Mouse (Mus musculus): ENCODE results near the gene Mis12. TPM values are rescaled to one million over a fixed set of nuclear protein-coding genes. Genes with fewer than 3 reads are reported as not detected.

Mis12 gene
- polyA plus RNA-seq, 1 experiment from 2014 or later = 26.2 TPM

GRCm38 (mm10) chr11:71007831-71008230 is 11.6 kb upstream of the Mis12 start:
- ATAC-seq (replicated peaks; ENCODE audit: extremely low read depth, insufficient read depth, low FRiP score) = no peak
- H3K27ac ChIP-seq (ENCODE audit: low read length) = no peak overlapping the region
- H3K4me2 ChIP-seq (ENCODE audit: low read depth, low read length) = no peak overlapping the region
- no peak overlapping the region for H3K9ac ChIP-seq (ENCODE audit: low read length)
- no peaks in the 10 kb centered on the region for H3K9me3 ChIP-seq (replicated peaks; ENCODE audit: control insufficient read depth, low read length)
- H3K4me3 ChIP-seq (ENCODE audit: low read length) = no peak overlapping the region
- peaks cover 40% of the 10 kb centered on the region for H3K36me3 ChIP-seq (ENCODE audit: control insufficient read depth, insufficient read depth)
- peaks cover 7% of the 10 kb centered on the region for H3K4me1 ChIP-seq (ENCODE audit: control insufficient read depth, insufficient read depth, low read length)
- 76% methylated on average over 7 of the region's 7 CpGs for WGBS
- no peaks in the 10 kb centered on the region for H3K27me3 ChIP-seq (ENCODE audit: control insufficient read depth, insufficient read depth, low read length)

- H3K36me3 ChIP-seq (ENCODE audit: control insufficient read depth, insufficient read depth) = peaks cover 42% of the 10 kb centered on the region
- ATAC-seq (replicated peaks; ENCODE audit: extremely low read depth, insufficient read depth, low FRiP score) = no peak
- WGBS = 70% methylated on average over 3 of the region's 3 CpGs
- H3K9me3 ChIP-seq (replicated peaks; ENCODE audit: control insufficient read depth, low read length) = no peaks in the 10 kb centered on the region
- H3K9ac ChIP-seq (ENCODE audit: low read length) = no peak overlapping the region
- no peak overlapping the region for H3K4me2 ChIP-seq (ENCODE audit: low read depth, low read length)
- H3K4me3 ChIP-seq (ENCODE audit: low read length) = no peak overlapping the region
- 0 out of 2 replicates have a peak, but pooled peaks cover 2% of the 10 kb centered on the region for H3K4me1 ChIP-seq (ENCODE audit: control insufficient read depth, insufficient read depth, low read length)
- H3K27ac ChIP-seq (ENCODE audit: low read length) = peak overlapping the region; percentile 35; the same call in 1 of the 2 replicates
- no peaks in the 10 kb centered on the region for H3K27me3 ChIP-seq (ENCODE audit: control insufficient read depth, insufficient read depth, low read length)
Observed at GRCm38 (mm10) chr11:71008321-71008720, 11.1 kb upstream of the Mis12 start.

DNA sequence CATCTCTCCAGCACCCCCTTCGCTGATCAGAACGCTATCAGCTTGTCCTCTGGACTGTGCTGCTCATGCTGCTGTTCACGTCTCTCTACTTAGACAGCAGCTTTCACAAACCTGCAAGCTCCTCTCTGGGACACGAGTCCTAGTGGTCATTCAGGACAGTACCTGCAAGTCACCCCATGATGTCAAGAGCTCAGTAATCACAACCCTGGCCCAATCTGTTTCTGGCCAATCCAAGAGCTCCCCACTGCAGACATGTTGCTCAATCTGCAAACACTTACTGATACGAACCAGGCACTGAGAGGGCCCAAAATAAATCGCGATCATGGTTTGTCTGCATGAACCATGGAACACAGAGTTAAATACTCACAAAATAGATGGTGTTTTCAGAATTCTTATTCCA is 6.7 kb upstream of the Mis12 start:
- Histone ChIP-seq H3K9ac (ENCODE audit: low read length) (no peak overlapping the region), H3K4me2 (ENCODE audit: low read depth, low read length) (no peak overlapping the region), H3K27me3 (ENCODE audit: control insufficient read depth, insufficient read depth, low read length) (no peaks in the 10 kb centered on the region), H3K36me3 (ENCODE audit: control insufficient read depth, insufficient read depth) (peaks cover 46% of the 10 kb centered on the region), H3K4me1 (ENCODE audit: control insufficient read depth, insufficient read depth, low read length) (peaks cover 2% of the 10 kb centered on the region), H3K4me3 (ENCODE audit: low read length) (no peak overlapping the region), H3K27ac (ENCODE audit: low read length) (no peak overlapping the region), H3K9me3 (replicated peaks; ENCODE audit: control insufficient read depth, low read length) (no peaks in the 10 kb centered on the region)
- WGBS = 83% methylated on average over 7 of the region's 7 CpGs
- no peak for ATAC-seq (replicated peaks; ENCODE audit: extremely low read depth, insufficient read depth, low FRiP score)

- Histone ChIP-seq H3K27me3 (ENCODE audit: control insufficient read depth, insufficient read depth, low read length) (no peaks in the 10 kb centered on the region), H3K4me2 (ENCODE audit: low read depth, low read length) (no peak overlapping the region), H3K4me3 (ENCODE audit: low read length) (no peak overlapping the region), H3K9ac (ENCODE audit: low read length) (no peak overlapping the region), H3K27ac (ENCODE audit: low read length) (no peak overlapping the region), H3K36me3 (ENCODE audit: control insufficient read depth, insufficient read depth) (peaks cover 20% of the 10 kb centered on the region), H3K9me3 (replicated peaks; ENCODE audit: control insufficient read depth, low read length) (no peaks in the 10 kb centered on the region), H3K4me1 (ENCODE audit: control insufficient read depth, insufficient read depth, low read length) (peaks cover 21% of the 10 kb centered on the region)
- no peak for ATAC-seq (replicated peaks; ENCODE audit: extremely low read depth, insufficient read depth, low FRiP score)
- 76% methylated on average over 1 of the region's 1 CpGs for WGBS
Observed at GRCm38 (mm10) chr11:71017051-71017450, 2.4 kb upstream of the Mis12 start.

DNA sequence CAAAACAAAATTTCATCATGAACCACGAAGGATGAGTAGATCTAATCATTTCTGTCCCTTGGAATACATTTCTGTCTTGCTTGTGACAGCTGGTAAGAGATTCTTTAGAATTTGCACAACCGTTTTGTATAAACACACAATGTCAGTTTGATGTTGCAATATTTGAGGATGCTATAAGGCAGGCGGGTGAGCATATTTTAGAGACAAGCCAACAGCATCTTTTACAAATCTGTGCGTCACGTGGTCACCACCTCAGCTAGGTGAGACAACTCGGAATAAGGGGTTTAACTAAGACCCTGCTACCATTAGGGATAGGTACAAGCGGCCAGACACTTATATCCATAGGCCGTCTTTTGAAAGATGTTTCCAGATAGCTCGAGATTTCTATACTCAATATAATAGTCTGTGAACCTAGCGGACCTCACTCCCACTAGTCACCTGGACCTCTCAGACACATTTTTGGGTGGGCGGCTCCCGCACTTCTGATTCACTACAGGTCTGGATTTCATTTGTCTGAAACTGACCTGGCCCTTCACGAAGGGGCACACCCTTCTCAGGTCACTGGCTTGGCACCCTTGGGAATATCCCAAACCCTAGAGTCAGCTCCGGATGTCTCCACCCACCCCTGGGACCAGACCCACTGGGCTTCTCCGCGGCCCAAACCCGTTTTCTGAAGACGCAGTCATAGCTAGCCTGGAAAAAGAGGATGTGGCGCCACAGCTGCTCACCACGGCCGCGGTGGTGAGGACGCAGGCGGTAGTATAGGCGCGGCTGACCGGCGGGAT is 803 bp upstream of the Mis12 start:
- peak overlapping the region; percentile 88 for H3K27ac ChIP-seq (ENCODE audit: low read length)
- peak overlapping the region; percentile 95 for H3K9ac ChIP-seq (ENCODE audit: low read length)
- WGBS = 5% methylated on average over 28 of the region's 28 CpGs
- no peaks in the 10 kb centered on the region for H3K27me3 ChIP-seq (ENCODE audit: control insufficient read depth, insufficient read depth, low read length)
- H3K4me1 ChIP-seq (ENCODE audit: control insufficient read depth, insufficient read depth, low read length) = peaks cover 21% of the 10 kb centered on the region
- peak overlapping the region; percentile 97 for H3K4me2 ChIP-seq (ENCODE audit: low read depth, low read length)
- H3K4me3 ChIP-seq (ENCODE audit: low read length) = peak overlapping the region; percentile 91
- no peaks in the 10 kb centered on the region for H3K9me3 ChIP-seq (replicated peaks; ENCODE audit: control insufficient read depth, low read length)
- H3K36me3 ChIP-seq (ENCODE audit: control insufficient read depth, insufficient read depth) = peaks cover 11% of the 10 kb centered on the region
- peak; percentile 10; the same call in 1 of the 2 replicates for ATAC-seq (replicated peaks; ENCODE audit: extremely low read depth, insufficient read depth, low FRiP score)

DNA sequence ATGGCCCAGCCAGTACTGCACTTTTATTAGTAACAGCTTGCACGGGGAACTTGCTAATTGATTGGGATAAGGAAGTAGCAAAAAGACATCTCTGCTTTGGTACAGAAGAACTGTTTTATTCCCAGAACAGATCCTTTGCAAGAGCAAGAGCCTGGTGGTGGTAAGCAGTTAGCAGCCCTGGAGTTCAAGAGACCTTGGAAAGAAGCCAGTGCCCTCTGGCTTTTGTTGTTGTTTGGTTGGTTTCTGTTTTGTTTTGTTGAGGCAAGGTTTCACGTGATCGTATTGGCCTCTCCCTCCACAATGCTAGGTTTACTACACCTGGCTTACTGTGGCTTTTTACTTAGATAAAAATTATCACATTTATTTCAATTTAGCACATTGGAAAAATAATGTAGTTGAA is 8.9 kb downstream of the Mis12 start:
- H3K27ac ChIP-seq (ENCODE audit: low read length) = no peak overlapping the region
- H3K36me3 ChIP-seq (ENCODE audit: control insufficient read depth, insufficient read depth) = peaks cover 30% of the 10 kb centered on the region
- no peaks in the 10 kb centered on the region for H3K9me3 ChIP-seq (replicated peaks; ENCODE audit: control insufficient read depth, low read length)
- H3K4me2 ChIP-seq (ENCODE audit: low read depth, low read length) = no peak overlapping the region
- no peak overlapping the region for H3K9ac ChIP-seq (ENCODE audit: low read length)
- no peaks in the 10 kb centered on the region for H3K27me3 ChIP-seq (ENCODE audit: control insufficient read depth, insufficient read depth, low read length)
- no peak overlapping the region for H3K4me3 ChIP-seq (ENCODE audit: low read length)
- WGBS = 83% methylated on average over 3 of the region's 3 CpGs
- ATAC-seq (replicated peaks; ENCODE audit: extremely low read depth, insufficient read depth, low FRiP score) = no peak
- H3K4me1 ChIP-seq (ENCODE audit: control insufficient read depth, insufficient read depth, low read length) = no peaks in the 10 kb centered on the region

GRCm38 (mm10) chr11:71029403-71030118 is 10.2 kb downstream of the Mis12 start:
- WGBS = 73% methylated on average over 3 of the region's 3 CpGs
- H3K9ac ChIP-seq (ENCODE audit: low read length) = no peak overlapping the region
- no peak overlapping the region for H3K27ac ChIP-seq (ENCODE audit: low read length)
- no peak for ATAC-seq (replicated peaks; ENCODE audit: extremely low read depth, insufficient read depth, low FRiP score)
- no peaks in the 10 kb centered on the region for H3K9me3 ChIP-seq (replicated peaks; ENCODE audit: control insufficient read depth, low read length)
- no peak overlapping the region for H3K4me3 ChIP-seq (ENCODE audit: low read length)
- H3K4me1 ChIP-seq (ENCODE audit: control insufficient read depth, insufficient read depth, low read length) = no peaks in the 10 kb centered on the region
- peaks cover 30% of the 10 kb centered on the region for H3K36me3 ChIP-seq (ENCODE audit: control insufficient read depth, insufficient read depth)
- no peak overlapping the region for H3K4me2 ChIP-seq (ENCODE audit: low read depth, low read length)
- no peaks in the 10 kb centered on the region for H3K27me3 ChIP-seq (ENCODE audit: control insufficient read depth, insufficient read depth, low read length)

DNA sequence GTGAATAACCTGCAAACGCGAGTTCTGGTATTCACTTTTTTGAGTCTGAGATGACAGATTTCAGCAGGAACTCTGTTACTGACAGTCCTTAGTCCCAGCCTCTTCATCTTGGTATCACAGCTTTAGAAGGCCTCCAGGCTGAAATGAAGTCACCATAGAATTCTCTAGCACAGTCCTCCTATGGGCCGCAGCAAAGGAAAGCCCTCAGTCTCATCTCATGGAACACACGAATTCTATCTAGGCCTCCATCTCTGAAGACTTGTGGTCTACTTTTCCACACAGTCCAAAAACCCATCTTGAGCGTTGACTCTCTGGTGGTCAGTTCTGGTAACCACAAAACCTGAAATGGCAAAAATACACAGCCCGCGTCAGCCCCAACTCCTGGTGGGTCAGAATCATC is 12.7 kb downstream of the Mis12 start:
- peak overlapping the region; percentile 64 for H3K4me2 ChIP-seq (ENCODE audit: low read depth, low read length)
- 65% methylated on average over 7 of the region's 7 CpGs for WGBS

More for the DNA sequence above, 12.7 kb downstream of the Mis12 start:
- Histone ChIP-seq H3K36me3 (ENCODE audit: control insufficient read depth, insufficient read depth) (peaks cover 11% of the 10 kb centered on the region), H3K9ac (ENCODE audit: low read length) (no peak overlapping the region; the same call in 1 of the 2 replicates), H3K9me3 (replicated peaks; ENCODE audit: control insufficient read depth, low read length) (no peaks in the 10 kb centered on the region), H3K4me1 (ENCODE audit: control insufficient read depth, insufficient read depth, low read length) (no peaks in the 10 kb centered on the region), H3K27me3 (ENCODE audit: control insufficient read depth, insufficient read depth, low read length) (no peaks in the 10 kb centered on the region), H3K27ac (ENCODE audit: low read length) (no peak overlapping the region), H3K4me3 (ENCODE audit: low read length) (peak overlapping the region; percentile 51)
- no peak for ATAC-seq (replicated peaks; ENCODE audit: extremely low read depth, insufficient read depth, low FRiP score)
